7 mouse cellular contexts compared by ENCODE assay signal in the genomic region with DNA sequence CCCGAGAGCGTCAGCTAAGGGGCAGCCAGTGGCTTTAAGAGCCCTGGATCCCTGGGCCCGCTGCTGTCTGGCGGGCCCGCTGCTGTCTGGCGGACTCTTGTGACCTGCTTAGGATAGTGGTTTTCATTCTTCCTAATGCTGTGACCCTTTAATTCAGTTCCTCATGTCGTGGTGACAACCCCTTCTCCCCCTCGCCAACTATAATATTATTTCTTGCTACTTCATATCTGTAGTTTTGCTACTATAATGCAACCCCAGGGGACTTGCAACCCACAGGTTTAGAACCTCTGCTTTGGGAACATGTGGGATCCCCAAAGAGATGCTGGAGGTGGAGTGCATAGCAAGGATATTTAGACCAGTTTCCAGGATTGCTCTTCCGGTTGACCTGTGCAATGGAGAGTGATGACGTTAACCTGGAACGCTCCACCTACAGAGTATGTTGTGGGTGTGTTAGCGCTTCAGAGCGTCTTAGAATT. TPM values are rescaled to one million over a fixed set of nuclear protein-coding genes. Genes with fewer than 3 reads are reported as not detected.
A peak's percentile ranks its signal among the peaks of the same experiment; 100 is the strongest.
DNase-seq lines count a peak whose midpoint lies in the region; ATAC-seq and TF ChIP-seq lines count a peak whose summit lies in the region.

No protein-coding gene starts in this region.

- WGBS in liver, adult 2 months, result 23% methylated on average over 13 of the region's 13 CpGs
- WGBS in forebrain, embryonic 16.5 days, result 33% methylated on average over 13 of the region's 13 CpGs
- WGBS in liver, embryonic 16.5 days (ENCODE audit: insufficient replicate concordance), result 31% methylated on average over 13 of the region's 13 CpGs

- H3K9ac ChIP-seq in liver, adult 2 months (ENCODE audit: low read depth, low read length), result peak overlapping the region; percentile 53
- H3K9ac ChIP-seq in forebrain, embryonic 16.5 days (replicated peaks; ENCODE audit: low read depth, low read length), result peak overlapping the region; percentile 64
- peak overlapping the region; percentile 60 for H3K9ac ChIP-seq in liver, embryonic 16.5 days (ENCODE audit: low read depth, low read length)

- peak overlapping the region; percentile 56 for H3K4me3 ChIP-seq in liver, adult 2 months (ENCODE audit: insufficient read depth, low read depth, low read length)
- peak overlapping the region; percentile 67 for H3K4me3 ChIP-seq in forebrain, embryonic 16.5 days (replicated peaks; ENCODE audit: low read length)
- peak overlapping the region; percentile 75 for H3K4me3 ChIP-seq in liver, embryonic 16.5 days (ENCODE audit: low read depth, low read length)

- peak; percentile 62 for DNase-seq in liver, adult 2 months (ENCODE audit: extremely low read depth, low read depth, low spot score)
- DNase-seq in liver, result no peak
- DNase-seq in cerebellum, adult 18-20 months, result peak; percentile 39 to 48
- DNase-seq in retina, postnatal 1 day, result peak; percentile 63
- DNase-seq in right cerebral cortex, postnatal 36 days (ENCODE audit: low spot score in 2 of 2), result no peak

- no peak for TF ChIP-seq CTCF in liver, adult 2 months (IDR thresholded peaks at IDR 0.05; ENCODE audit: low read depth, low read length)

- peak overlapping the region; percentile 72 for H3K4me2 ChIP-seq in forebrain, embryonic 16.5 days (ENCODE audit: low read length)
- H3K4me2 ChIP-seq in liver, embryonic 16.5 days (ENCODE audit: low read depth, low read length), result peak overlapping the region; percentile 94

- 0 out of 2 replicates have a peak, but pooled peaks cover 2% of the 10 kb centered on the region for H3K36me3 ChIP-seq in liver, adult 2 months (ENCODE audit: control insufficient read depth, insufficient read depth, low read length)
- H3K36me3 ChIP-seq in forebrain, embryonic 16.5 days (ENCODE audit: control insufficient read depth, insufficient read depth), result no peaks in the 10 kb centered on the region
- H3K36me3 ChIP-seq in liver, embryonic 16.5 days (ENCODE audit: control insufficient read depth, insufficient read depth), result no peaks in the 10 kb centered on the region

- no peaks in the 10 kb centered on the region for H3K9me3 ChIP-seq in forebrain, embryonic 16.5 days (ENCODE audit: control insufficient read depth, low read length)
- no peaks in the 10 kb centered on the region for H3K9me3 ChIP-seq in liver, embryonic 16.5 days (replicated peaks; ENCODE audit: control insufficient read depth, low read length)

- ATAC-seq in forebrain, embryonic 16.5 days, result peak; percentile 18
- no peak for ATAC-seq in liver, embryonic 16.5 days (ENCODE audit: low read depth)

- no peaks in the 10 kb centered on the region for H3K27me3 ChIP-seq in liver, adult 2 months (ENCODE audit: control insufficient read depth, insufficient read depth, low read length)
- no peaks in the 10 kb centered on the region for H3K27me3 ChIP-seq in forebrain, embryonic 16.5 days (replicated peaks; ENCODE audit: control insufficient read depth, insufficient read depth, low read length)
- H3K27me3 ChIP-seq in liver, embryonic 16.5 days (ENCODE audit: control insufficient read depth, insufficient read depth, low read depth, low read length), result no peaks in the 10 kb centered on the region

- H3K4me1 ChIP-seq in liver, adult 2 months (ENCODE audit: control insufficient read depth, insufficient read depth, low read length), result peaks cover 5% of the 10 kb centered on the region; the same call in 1 of the 2 replicates
- peaks cover 15% of the 10 kb centered on the region for H3K4me1 ChIP-seq in forebrain, embryonic 16.5 days (replicated peaks; ENCODE audit: control insufficient read depth, insufficient read depth, low read length)
- peaks cover 14% of the 10 kb centered on the region for H3K4me1 ChIP-seq in liver, embryonic 16.5 days (ENCODE audit: control insufficient read depth, low read depth, low read length)

- 0 out of 2 replicates have a peak, but pooled peaks cover 8% of the 10 kb centered on the region for H3K79me2 ChIP-seq in liver, adult 2 months (ENCODE audit: control insufficient read depth, insufficient read depth, low read length)

- TF ChIP-seq POLR2A in liver, adult 2 months (IDR thresholded peaks at IDR 0.05; ENCODE audit: extremely low read depth, insufficient read depth, low read length), result no peak

- peak overlapping the region; percentile 38 for H3K27ac ChIP-seq in liver, adult 2 months (replicated peaks; ENCODE audit: insufficient read depth, low read depth, low read length)
- H3K27ac ChIP-seq in forebrain, embryonic 16.5 days (ENCODE audit: low read length), result peak overlapping the region; percentile 69
- H3K27ac ChIP-seq in liver, embryonic 16.5 days (ENCODE audit: low read length), result peak overlapping the region; percentile 41

RNA-seq across cellular contexts. Expression of a gene that starts 0.4 kb away (rescaled TPM):
- not detected in 2 replicates for total RNA-seq in liver, adult 2 months (2014; rRNA removed)
- not detected in 2 replicates for polyA plus RNA-seq in liver, adult 2 months (2012; rRNA removed)
- 0.53 and 0.80 TPM in 2 replicates for polyA plus RNA-seq in forebrain, embryonic 16.5 days (2015; fragmentation: Nextera tagmentation; extraction: Ambion mirVana)
- polyA plus RNA-seq in liver, embryonic 16.5 days (2015; fragmentation: Nextera tagmentation; extraction: Ambion mirVana), result 0.07 TPM in 1 of 2 replicates, not detected in the other

RNA-seq across cellular contexts. Expression of a gene that starts 0.9 kb away (rescaled TPM):
- total RNA-seq in liver, adult 2 months (2014; rRNA removed), result 24.8 and 26.9 TPM in 2 replicates
- polyA plus RNA-seq in liver, adult 2 months (2012; rRNA removed), result 11.2 and 12.0 TPM in 2 replicates
- polyA plus RNA-seq in forebrain, embryonic 16.5 days (2015; fragmentation: Nextera tagmentation; extraction: Ambion mirVana), result 93.4 and 99.7 TPM in 2 replicates
- polyA plus RNA-seq in liver, embryonic 16.5 days (2015; fragmentation: Nextera tagmentation; extraction: Ambion mirVana), result 5.7 and 6.9 TPM in 2 replicates

RNA-seq across cellular contexts. Expression of a gene that starts 24.2 kb away (rescaled TPM):
- total RNA-seq in liver, adult 2 months (2014; rRNA removed), result 4.4 and 9.5 TPM in 2 replicates
- polyA plus RNA-seq in liver, adult 2 months (2012; rRNA removed), result 0.71 and 1.1 TPM in 2 replicates
- polyA plus RNA-seq in forebrain, embryonic 16.5 days (2015; fragmentation: Nextera tagmentation; extraction: Ambion mirVana), result 12.4 and 15.9 TPM in 2 replicates
- polyA plus RNA-seq in liver, embryonic 16.5 days (2015; fragmentation: Nextera tagmentation; extraction: Ambion mirVana), result 4.0 and 4.4 TPM in 2 replicates

RNA-seq across cellular contexts. Expression of a gene that starts 26.4 kb away (rescaled TPM):
- 13.5 and 14.3 TPM in 2 replicates for total RNA-seq in liver, adult 2 months (2014; rRNA removed)
- 7.4 and 9.3 TPM in 2 replicates for polyA plus RNA-seq in liver, adult 2 months (2012; rRNA removed)
- polyA plus RNA-seq in forebrain, embryonic 16.5 days (2015; fragmentation: Nextera tagmentation; extraction: Ambion mirVana), result 6.8 and 9.5 TPM in 2 replicates
- polyA plus RNA-seq in liver, embryonic 16.5 days (2015; fragmentation: Nextera tagmentation; extraction: Ambion mirVana), result 0.54 and 0.81 TPM in 2 replicates

Comparison
In these comparisons a context has a peak if more than half of its experiments do, and no peak if none do; other contexts are left out.
1. DNase-seq: peak in liver, adult 2 months (single experiment), cerebellum, adult 18-20 months (2 of 2) and retina, postnatal 1 day (single experiment); none in liver (single experiment) and right cerebral cortex, postnatal 36 days (0 of 2).
2. Peak in every context shown above with its lines, with median percentiles within 50 percentile points of each other: H3K27ac ChIP-seq, H3K4me3 ChIP-seq and H3K9ac ChIP-seq.